Mouse (Mus musculus) layer of hippocampus, adult 2 months (tissue): Measurements from ENCODE around the gene Olfr270. TPM values are rescaled to one million over a fixed set of nuclear protein-coding genes. Genes with fewer than 3 reads are reported as not detected.

ENCODE experiments used
- DNase-seq, 2 experiments: peaks; one replicate each; pipeline ENCODE4 v3.0.0; 2022; ENCODE audit warnings: low spot score in 2 of 2
- H3K27ac ChIP-seq: fragments of 200-600 bp; 2 replicates; pipeline ENCODE4 v1.8.1; 2022
- H3K4me3 ChIP-seq: fragments of 200-600 bp; 2 replicates; pipeline ENCODE4 v1.8.1; 2022; ENCODE audit warnings: mild to moderate bottlenecking
- CTCF ChIP-seq: fragments of 200-600 bp; conservative IDR thresholded peaks from 2 replicates; pipeline ENCODE4 v1.8.1; 2022; ENCODE audit warnings: antibody characterized with exemption, mild to moderate bottlenecking, moderate library complexity
- total RNA-seq, 2 experiments: library from RNA; stranded (reverse); gene quantifications; 2 replicates each; pipeline ENCODE4 v1.2.3; 2021

Olfr270 gene
- total RNA-seq, 2 experiments from 2014 or later, result not detected

DNA sequence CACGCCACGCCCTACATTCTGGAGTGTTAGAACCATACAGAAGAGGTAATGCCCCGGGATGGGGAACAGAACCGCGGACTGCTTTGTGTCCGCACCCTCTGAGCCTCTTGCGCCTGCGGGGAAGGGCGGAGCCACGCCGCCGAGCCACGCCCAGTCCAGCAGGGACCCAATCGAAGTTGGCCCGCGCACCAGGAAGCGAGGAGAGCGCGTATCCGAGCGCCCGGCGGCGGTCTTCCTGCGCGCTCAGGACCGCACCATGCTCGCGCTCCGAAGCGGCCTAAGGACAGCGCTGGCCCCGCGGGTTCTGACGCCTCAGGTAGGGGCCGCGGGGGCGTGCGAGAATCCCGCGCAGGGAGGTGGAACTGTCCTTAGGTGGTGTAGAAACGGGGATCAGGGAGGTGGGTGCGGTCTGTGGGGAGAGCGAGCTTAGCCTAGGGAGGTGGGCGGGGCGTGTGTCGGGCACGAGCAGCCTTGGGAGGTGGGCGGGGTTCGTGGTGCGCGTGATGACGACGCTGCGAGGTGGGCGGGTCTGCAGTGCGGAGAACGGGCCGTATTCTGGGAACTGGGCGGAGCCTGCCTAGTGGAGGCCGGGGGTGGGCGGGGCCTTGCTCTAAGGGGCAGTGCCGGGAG is 47.5 kb downstream of the Olfr270 start, which contains the start of gene Nipsnap3b:
Gene Nipsnap3b, plus strand, starts transcription at position 149 of the 630 bp plus-strand sequence.
- Histone ChIP-seq H3K27ac (peak within 1 kb of the TSS; percentile 83), H3K4me3 (peak within 1 kb of the TSS; percentile 94)
- TF ChIP-seq CTCF, result no peak
- peak; percentile 94 to 95 for DNase-seq

- no peak for DNase-seq
- TF ChIP-seq CTCF, result no peak
- H3K27ac ChIP-seq, result no peak overlapping the region
- no peak overlapping the region for H3K4me3 ChIP-seq
Measured at GRCm38 (mm10) chr4:53014421-53014820, 50.1 kb downstream of the Olfr270 start.

- no peak for TF ChIP-seq CTCF
- H3K27ac ChIP-seq, result no peak overlapping the region
- no peak overlapping the region for H3K4me3 ChIP-seq
- DNase-seq, result no peak
Measured at GRCm38 (mm10) chr4:53015024-53015423, 50.7 kb downstream of the Olfr270 start.

GRCm38 (mm10) chr4:53018392-53018791 is 54.0 kb downstream of the Olfr270 start:
- DNase-seq, result no peak
- Histone ChIP-seq H3K4me3 (no peak overlapping the region), H3K27ac (no peak overlapping the region)
- TF ChIP-seq CTCF, result no peak

Other genes starting within 250 kb of the Olfr270 start
- gene Olfr275, start 149.9 kb upstream of the Olfr270 start, total RNA-seq, result not detected
- gene Olfr273, start 105.3 kb upstream of the Olfr270 start, total RNA-seq, result not detected
- gene Olfr272, start 45.4 kb upstream of the Olfr270 start, total RNA-seq, result not detected
- gene Nipsnap3a, start 24.7 kb downstream of the Olfr270 start, total RNA-seq, result not detected
- 10 to 100 TPM; 15.5 to 17.7 TPM for gene Nipsnap3b, start 47.3 kb downstream of the Olfr270 start, total RNA-seq
- gene Abca1, start 195.3 kb downstream of the Olfr270 start, total RNA-seq, result 10 to 100 TPM; 20.7 to 22.3 TPM